Mouse (Mus musculus) brain, embryonic 14.5 days (tissue): ENCODE measurements at regions not wholly inside any gene's neighbourhood (a gene's known extent, or its start where the extent isn't known, plus 50 kb on each side); places are given as distances from the start of the nearest gene placed in this dataset.

Experiments used
- CTCF ChIP-seq: fragments of 200-500 bp; IDR thresholded peaks from 2 replicates; pipeline ENCODE4 v1.5.1; 2012; ENCODE audit warnings: inconsistent platforms, mild to moderate bottlenecking, moderate library complexity, borderline replicate concordance; ENCODE audit not compliant: insufficient read depth, insufficient read length; ENCODE audit errors: extremely low read depth
- POLR2A ChIP-seq: fragments of 200-500 bp; IDR thresholded peaks from 2 replicates; pipeline ENCODE4 v1.6.1; 2012; ENCODE audit warnings: mild to moderate bottlenecking, inconsistent platforms, borderline replicate concordance; ENCODE audit not compliant: poor library complexity, insufficient read depth, insufficient read length, severe bottlenecking; ENCODE audit errors: extremely low read depth

GRCm38 (mm10) chr19:32937591-32937990, 180.3 kb downstream of the Pten start:
- TF ChIP-seq CTCF (no peak), POLR2A (no peak)
